Mouse (Mus musculus): ENCODE measurements at regions not wholly inside any gene's neighbourhood (a gene's known extent, or its start where the extent isn't known, plus 50 kb on each side); places are given as distances from the start of the nearest gene placed in this dataset.

DNA sequence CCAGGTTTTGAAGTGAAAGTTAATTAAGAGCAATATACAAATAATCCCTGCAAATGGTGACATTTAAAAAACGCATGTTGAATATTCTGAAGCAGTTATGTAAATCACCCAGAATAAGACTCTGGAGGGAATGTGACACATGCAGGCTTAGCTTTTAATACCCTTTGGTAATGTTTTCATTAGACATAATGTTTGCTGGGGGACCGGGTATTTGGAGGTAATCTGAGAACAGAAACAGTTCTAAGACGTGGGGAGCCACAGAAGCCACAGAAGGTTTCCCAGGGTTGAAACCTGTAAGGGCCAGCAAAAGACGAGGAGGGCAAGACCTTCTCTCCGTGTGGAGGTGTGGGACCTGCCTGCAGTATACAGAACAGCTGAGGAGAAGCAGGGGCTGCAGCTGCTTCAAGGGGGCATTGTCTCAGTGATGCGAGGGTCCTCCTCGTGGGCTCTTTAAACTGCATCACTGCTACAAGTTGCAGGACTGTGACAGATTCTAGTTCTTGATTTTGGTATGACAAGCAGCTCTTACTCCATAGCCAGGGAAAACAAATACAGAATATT, 184.9 kb downstream of the Brms1l start:
- 38% methylated on average over 7 of the region's 7 CpGs for WGBS
- no peak for TF ChIP-seq CTCF (IDR thresholded peaks at IDR 0.05; ENCODE audit: control insufficient read depth, insufficient read depth, low read length)
- no peak overlapping the region for H3K4me3 ChIP-seq (replicated peaks; ENCODE audit: control insufficient read depth, low read depth, low read length)
- no peak overlapping the region for H3K27ac ChIP-seq (ENCODE audit: control insufficient read depth, insufficient read depth, low read depth, low read length, poor library complexity)
- no peaks in the 10 kb centered on the region for H3K4me1 ChIP-seq (ENCODE audit: control insufficient read depth, insufficient read depth, low read length)

DNA sequence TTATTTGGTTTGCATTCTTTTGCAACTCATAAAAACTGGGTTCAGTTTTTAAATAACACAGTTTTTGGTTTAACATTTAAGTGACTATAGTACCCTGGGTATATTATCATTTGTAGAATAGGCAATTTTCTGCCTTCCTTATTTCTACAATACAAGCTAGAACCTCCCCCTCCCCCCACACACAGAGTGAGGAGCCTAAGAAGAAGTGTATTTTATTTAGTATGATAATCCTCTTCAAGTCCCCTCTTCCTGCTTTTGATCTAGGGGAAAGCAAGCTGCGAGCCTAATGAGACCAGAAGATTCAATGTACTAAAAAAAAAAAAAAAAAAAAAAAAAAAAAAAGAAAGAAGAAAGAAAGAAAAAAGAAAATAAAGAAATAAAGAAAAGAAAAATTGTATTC, 184.4 kb downstream of the Brms1l start:
- 43% methylated on average over 1 of the region's 1 CpGs for WGBS
- no peak for TF ChIP-seq CTCF (IDR thresholded peaks at IDR 0.05; ENCODE audit: control insufficient read depth, insufficient read depth, low read length)
- TF ChIP-seq POLR2A (IDR thresholded peaks at IDR 0.05; ENCODE audit: borderline replicate concordance, control insufficient read depth, low read depth, low read length), result no peak
- no peak overlapping the region for H3K4me3 ChIP-seq (replicated peaks; ENCODE audit: control insufficient read depth, low read depth, low read length)
- no peak overlapping the region for H3K27ac ChIP-seq (ENCODE audit: control insufficient read depth, insufficient read depth, low read depth, low read length, poor library complexity)
- no peaks in the 10 kb centered on the region for H3K4me1 ChIP-seq (ENCODE audit: control insufficient read depth, insufficient read depth, low read length)

DNA sequence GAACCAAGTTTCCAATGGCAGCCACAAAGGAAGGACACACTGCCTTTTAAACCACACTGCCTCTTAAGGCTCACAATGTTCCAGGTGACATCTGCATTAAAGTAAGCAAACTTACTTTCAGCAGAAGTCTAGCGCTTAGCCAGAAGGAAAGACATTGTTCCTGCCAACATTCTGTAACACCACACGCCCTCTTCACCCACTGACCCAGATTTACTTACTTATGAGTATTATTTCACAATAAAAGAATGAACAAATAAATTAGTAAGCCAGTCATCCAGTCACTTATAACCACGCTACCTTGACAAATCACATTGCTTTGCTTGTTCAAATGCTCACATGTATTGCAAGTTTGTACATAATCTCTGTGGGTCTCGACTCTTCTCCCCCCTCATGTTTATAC, 173.9 kb downstream of the Brms1l start:
- Histone ChIP-seq H3K27ac (ENCODE audit: control insufficient read depth, insufficient read depth, low read depth, low read length, poor library complexity) (no peak overlapping the region), H3K4me1 (ENCODE audit: control insufficient read depth, insufficient read depth, low read length) (no peaks in the 10 kb centered on the region), H3K4me3 (replicated peaks; ENCODE audit: control insufficient read depth, low read depth, low read length) (no peak overlapping the region)
- TF ChIP-seq POLR2A (IDR thresholded peaks at IDR 0.05; ENCODE audit: borderline replicate concordance, control insufficient read depth, low read depth, low read length) (no peak), CTCF (IDR thresholded peaks at IDR 0.05; ENCODE audit: control insufficient read depth, insufficient read depth, low read length) (no peak)
- 66% methylated on average over 4 of the region's 4 CpGs for WGBS

DNA sequence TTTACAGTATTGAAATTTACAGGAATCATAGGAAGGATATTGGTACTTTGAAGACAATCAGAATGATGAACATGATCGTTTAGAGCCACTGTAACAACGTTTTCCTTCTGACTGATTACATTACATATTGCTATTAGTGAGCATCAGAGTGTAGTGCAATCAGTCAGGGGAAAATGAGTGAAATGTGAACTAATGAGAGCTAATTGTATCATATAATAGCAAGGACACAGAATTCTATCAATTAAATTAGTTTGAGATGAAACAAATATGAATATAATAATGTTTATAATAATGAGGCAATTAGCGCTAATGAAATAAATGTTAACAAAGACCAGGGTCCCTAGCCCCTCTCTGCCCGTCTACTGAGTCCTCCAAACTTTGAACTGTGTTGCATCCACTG, 169.7 kb downstream of the Brms1l start:
- TF ChIP-seq CTCF (IDR thresholded peaks at IDR 0.05; ENCODE audit: control insufficient read depth, insufficient read depth, low read length), result no peak
- TF ChIP-seq POLR2A (IDR thresholded peaks at IDR 0.05; ENCODE audit: borderline replicate concordance, control insufficient read depth, low read depth, low read length), result no peak
- no peak overlapping the region for H3K27ac ChIP-seq (ENCODE audit: control insufficient read depth, insufficient read depth, low read depth, low read length, poor library complexity)
- H3K4me3 ChIP-seq (replicated peaks; ENCODE audit: control insufficient read depth, low read depth, low read length), result no peak overlapping the region
- WGBS, result 67% methylated on average over 4 of the region's 4 CpGs
- no peaks in the 10 kb centered on the region for H3K4me1 ChIP-seq (ENCODE audit: control insufficient read depth, insufficient read depth, low read length)

DNA sequence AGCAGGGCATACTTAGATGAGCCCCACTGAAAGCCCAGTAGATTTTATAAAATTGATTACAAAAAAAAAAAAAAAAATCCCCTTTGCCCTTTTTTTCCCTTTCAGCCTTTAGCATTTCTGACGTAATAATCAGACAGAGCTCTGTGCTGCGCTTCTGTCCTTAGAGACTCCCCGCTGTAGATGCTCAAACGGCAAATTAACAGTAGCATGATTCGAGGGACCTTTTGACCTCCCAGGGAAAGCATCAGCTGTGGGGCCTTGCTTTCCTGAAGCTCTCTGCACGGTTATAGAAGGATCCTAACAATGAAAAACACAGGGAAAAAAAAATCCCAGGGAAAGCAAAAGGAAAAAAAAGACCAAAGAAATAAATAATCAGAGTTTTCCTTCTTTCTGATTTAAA, 169.2 kb downstream of the Brms1l start:
- Histone ChIP-seq H3K4me1 (ENCODE audit: control insufficient read depth, insufficient read depth, low read length) (no peaks in the 10 kb centered on the region), H3K4me3 (replicated peaks; ENCODE audit: control insufficient read depth, low read depth, low read length) (no peak overlapping the region), H3K27ac (ENCODE audit: control insufficient read depth, insufficient read depth, low read depth, low read length, poor library complexity) (no peak overlapping the region)
- WGBS, result 69% methylated on average over 6 of the region's 6 CpGs
- TF ChIP-seq POLR2A (IDR thresholded peaks at IDR 0.05; ENCODE audit: borderline replicate concordance, control insufficient read depth, low read depth, low read length) (no peak), CTCF (IDR thresholded peaks at IDR 0.05; ENCODE audit: control insufficient read depth, insufficient read depth, low read length) (no peak)

DNA sequence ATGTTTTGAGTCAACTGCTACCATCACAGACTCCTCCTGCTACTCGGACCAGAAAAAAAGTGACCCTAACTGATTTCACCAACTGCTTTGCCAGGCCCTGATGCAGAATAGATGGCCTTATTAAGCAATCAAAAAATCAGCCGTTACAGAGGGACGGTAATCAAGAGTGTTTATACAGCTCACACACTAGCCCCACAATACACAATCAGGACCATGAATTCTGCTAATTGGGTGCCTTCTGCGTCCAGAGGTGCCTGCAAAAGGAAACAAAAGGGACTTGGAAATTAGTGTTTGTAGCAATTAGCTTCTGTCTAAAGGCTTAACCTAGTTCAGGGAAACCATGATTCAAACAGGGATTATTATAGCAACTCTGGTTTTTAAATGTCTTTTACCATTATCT, 168.4 kb downstream of the Brms1l start:
- TF ChIP-seq CTCF (IDR thresholded peaks at IDR 0.05; ENCODE audit: control insufficient read depth, insufficient read depth, low read length) (no peak), POLR2A (IDR thresholded peaks at IDR 0.05; ENCODE audit: borderline replicate concordance, control insufficient read depth, low read depth, low read length) (no peak)
- H3K4me1 ChIP-seq (ENCODE audit: control insufficient read depth, insufficient read depth, low read length), result no peaks in the 10 kb centered on the region

DNA sequence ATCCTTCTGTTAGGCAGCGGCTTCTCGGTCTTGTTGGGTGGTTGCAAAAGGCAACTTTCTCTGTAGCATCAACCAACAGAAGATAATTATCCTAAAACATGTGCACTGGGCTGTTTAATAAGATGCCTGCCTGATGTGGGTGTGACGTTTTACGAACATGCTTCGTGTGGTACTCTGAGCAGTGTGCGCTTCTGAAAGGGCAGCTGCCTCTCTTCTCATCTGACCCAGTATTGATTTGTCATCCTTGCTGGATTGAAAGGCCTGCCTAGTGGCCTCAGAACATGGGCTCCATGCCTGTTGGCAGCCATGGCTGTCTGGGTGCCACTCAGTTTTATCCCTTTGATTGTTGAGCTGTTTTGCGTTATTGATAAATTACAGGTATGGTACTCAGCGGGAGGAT, 167.4 kb downstream of the Brms1l start:
- TF ChIP-seq POLR2A (IDR thresholded peaks at IDR 0.05; ENCODE audit: borderline replicate concordance, control insufficient read depth, low read depth, low read length), result no peak
- Histone ChIP-seq H3K4me1 (ENCODE audit: control insufficient read depth, insufficient read depth, low read length) (no peaks in the 10 kb centered on the region), H3K4me3 (replicated peaks; ENCODE audit: control insufficient read depth, low read depth, low read length) (no peak overlapping the region), H3K27ac (ENCODE audit: control insufficient read depth, insufficient read depth, low read depth, low read length, poor library complexity) (no peak overlapping the region)
- WGBS, result 89% methylated on average over 8 of the region's 8 CpGs

More for the DNA sequence above, 168.4 kb downstream of the Brms1l start:
- Histone ChIP-seq H3K27ac (ENCODE audit: control insufficient read depth, insufficient read depth, low read depth, low read length, poor library complexity) (no peak overlapping the region), H3K4me3 (replicated peaks; ENCODE audit: control insufficient read depth, low read depth, low read length) (no peak overlapping the region)
- WGBS, result 47% methylated on average over 4 of the region's 4 CpGs

DNA sequence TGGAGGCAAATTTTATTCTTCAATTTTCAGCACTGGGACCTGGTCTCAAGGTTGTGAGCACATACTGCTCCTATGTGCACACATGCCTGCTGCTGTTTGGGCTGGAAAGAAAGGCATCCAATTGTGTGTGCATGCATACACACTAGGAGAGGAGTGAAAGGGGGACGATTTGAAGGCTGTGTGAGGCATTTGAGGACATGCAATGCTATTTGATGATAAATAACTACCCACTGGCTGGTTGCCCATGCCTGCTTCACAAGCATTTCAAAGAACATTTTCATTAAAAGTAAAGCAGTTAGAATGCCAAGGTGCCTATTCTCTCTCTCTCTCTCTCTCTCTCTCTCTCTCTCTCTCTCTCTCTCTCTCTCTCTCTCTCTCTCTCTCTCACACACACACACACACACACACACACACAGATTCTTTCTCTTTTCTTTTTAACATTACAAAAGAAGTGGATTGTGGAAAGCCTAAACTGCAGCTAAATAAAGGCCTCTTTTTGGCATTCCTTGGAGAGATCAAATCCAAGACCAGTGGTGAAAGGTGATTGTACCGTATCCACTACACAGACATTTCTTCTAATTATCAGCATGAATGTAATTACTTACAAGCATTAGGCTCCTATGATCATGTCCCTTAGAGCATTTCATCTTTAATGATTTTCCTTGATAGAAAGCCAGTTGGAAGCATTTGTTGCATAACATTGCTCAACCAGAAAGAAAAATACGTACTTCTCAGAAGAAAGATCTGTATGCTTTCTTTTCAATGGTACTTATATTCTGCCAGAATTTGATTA, 160.7 kb downstream of the Brms1l start:
- no peak overlapping the region for H3K27ac ChIP-seq (ENCODE audit: control insufficient read depth, insufficient read depth, low read depth, low read length, poor library complexity)
- TF ChIP-seq CTCF (IDR thresholded peaks at IDR 0.05; ENCODE audit: control insufficient read depth, insufficient read depth, low read length) (no peak), POLR2A (IDR thresholded peaks at IDR 0.05; ENCODE audit: borderline replicate concordance, control insufficient read depth, low read depth, low read length) (no peak)
- H3K4me3 ChIP-seq (replicated peaks; ENCODE audit: control insufficient read depth, low read depth, low read length), result no peak overlapping the region
- 68% methylated on average over 3 of the region's 3 CpGs for WGBS
- no peaks in the 10 kb centered on the region for H3K4me1 ChIP-seq (ENCODE audit: control insufficient read depth, insufficient read depth, low read length)

Measured in bone marrow, adult 2 months (tissue).